In genomic region chr17:86509871-86510270, GRCm38 (mm10) we compare ENCODE assay signal across 19 mouse cellular contexts. TPM values are rescaled to one million over a fixed set of nuclear protein-coding genes. Genes with fewer than 3 reads are reported as not detected.
DNase-seq lines count a peak whose midpoint lies in the region; ATAC-seq lines count a peak whose summit lies in the region.
"Had no signal": no experiment of that assay in that cellular context is flagged by ENCODE, and none has a peak within 500 bp of the region (broad histone marks: within the 10 kb centered on the region; RNA-seq: fewer than 3 reads in every experiment).

No protein-coding gene starts in this region.

- no peaks in the 10 kb centered on the region for H3K36me3 ChIP-seq in heart, embryonic 15.5 days
- no peaks in the 10 kb centered on the region for H3K36me3 ChIP-seq in kidney, embryonic 16.5 days (ENCODE audit: insufficient read depth, low read length)
- H3K36me3 ChIP-seq: neural tube, embryonic 13.5 days had no signal

- H3K27me3 ChIP-seq in heart, embryonic 15.5 days, result no peaks in the 10 kb centered on the region
- no peaks in the 10 kb centered on the region for H3K27me3 ChIP-seq in kidney, embryonic 16.5 days (ENCODE audit: insufficient read depth, low read length)
- H3K27me3 ChIP-seq: neural tube, embryonic 13.5 days had no signal

- H3K9me3 ChIP-seq in heart, embryonic 15.5 days (replicated peaks), result no peaks in the 10 kb centered on the region
- no peaks in the 10 kb centered on the region for H3K9me3 ChIP-seq in kidney, embryonic 16.5 days (ENCODE audit: low read length)
- H3K9me3 ChIP-seq: neural tube, embryonic 13.5 days had no signal

- 64% methylated on average over 5 of the region's 5 CpGs for WGBS in heart, embryonic 15.5 days
- WGBS in kidney, embryonic 16.5 days, result 18% methylated on average over 5 of the region's 5 CpGs

- ATAC-seq in heart, embryonic 15.5 days (replicated peaks; ENCODE audit: insufficient number of reproducible peaks, insufficient read depth, low FRiP score, low read depth), result no peak
- no peak for ATAC-seq in kidney, embryonic 16.5 days (ENCODE audit: low FRiP score, low TSS enrichment)
- ATAC-seq: forebrain, postnatal 0 days; lung, postnatal 0 days had no signal

- H3K4me1 ChIP-seq in heart, embryonic 15.5 days (replicated peaks), result peaks cover 32% of the 10 kb centered on the region
- peaks cover 28% of the 10 kb centered on the region for H3K4me1 ChIP-seq in kidney, embryonic 16.5 days (ENCODE audit: insufficient read depth, low read length)

- no peak overlapping the region for H3K9ac ChIP-seq in heart, embryonic 15.5 days
- H3K9ac ChIP-seq in kidney, embryonic 16.5 days (replicated peaks; ENCODE audit: low read length), result no peak overlapping the region
- H3K9ac ChIP-seq: forebrain, postnatal 0 days; neural tube, embryonic 13.5 days had no signal

- no peak overlapping the region for H3K4me2 ChIP-seq in heart, embryonic 15.5 days
- H3K4me2 ChIP-seq in kidney, embryonic 16.5 days (replicated peaks; ENCODE audit: low read depth, low read length), result no peak overlapping the region
- H3K4me2 ChIP-seq: neural tube, embryonic 13.5 days had no signal

- H3K27ac ChIP-seq in heart, embryonic 15.5 days, result peak overlapping the region; percentile 6; the same call in 1 of the 2 replicates
- H3K27ac ChIP-seq in kidney, embryonic 16.5 days (ENCODE audit: low read length), result peak overlapping the region; percentile 37; the same call in 1 of the 2 replicates
- H3K27ac ChIP-seq: neural tube, embryonic 13.5 days had no signal

- no peak for DNase-seq in heart, postnatal 4 days
- no peak for DNase-seq in kidney, postnatal 4 days
- DNase-seq in NIH3T3 (ENCODE audit: low read depth), result peak; percentile 17
- peak; percentile 53 for DNase-seq in adipocyte (ENCODE audit: low spot score)
- DNase-seq in thymus, postnatal 14 days, result no peak
- DNase-seq: adrenal gland, adult 8-10 months; cerebellum, adult 8-10 months; forebrain, postnatal 0 days; liver; midbrain, embryonic 14.5 days; thymus, postnatal 25 days had no signal

- no peak overlapping the region for H3K4me3 ChIP-seq in heart, embryonic 15.5 days
- H3K4me3 ChIP-seq in kidney, embryonic 16.5 days (ENCODE audit: low read length), result no peak overlapping the region
- H3K4me3 ChIP-seq: neural tube, embryonic 13.5 days had no signal

RNA-seq across cellular contexts. Expression of gene Gm10309, which starts 4.8 kb away (rescaled TPM):
- polyA plus RNA-seq in heart, embryonic 15.5 days (2015; fragmentation: Nextera tagmentation; extraction: Ambion mirVana), result 0.25 and 0.39 TPM in 2 replicates
- total RNA-seq in heart, postnatal 4 days (2021), result under 1 TPM in 1 of 2 experiments, not detected in 1; 0.12 TPM
- 0.25 and 0.50 TPM in 2 replicates for polyA plus RNA-seq in kidney, embryonic 16.5 days (2015; fragmentation: Nextera tagmentation; extraction: Ambion mirVana)
- total RNA-seq: forebrain, postnatal 0 days; granulocyte monocyte progenitor cell, adult 5-6 weeks; layer of hippocampus, postnatal 25 days; left cerebral cortex, postnatal 10 days; megakaryocyte, adult 5-6 weeks had no signal

Comparison
In these comparisons a context has a peak if more than half of its experiments do, and no peak if none do; other contexts are left out.
1. DNase-seq: peak in NIH3T3 (single experiment) and adipocyte (single experiment); none in heart, postnatal 4 days (single experiment), kidney, postnatal 4 days (0 of 2) and thymus, postnatal 14 days (single experiment).